In the genomic region with DNA sequence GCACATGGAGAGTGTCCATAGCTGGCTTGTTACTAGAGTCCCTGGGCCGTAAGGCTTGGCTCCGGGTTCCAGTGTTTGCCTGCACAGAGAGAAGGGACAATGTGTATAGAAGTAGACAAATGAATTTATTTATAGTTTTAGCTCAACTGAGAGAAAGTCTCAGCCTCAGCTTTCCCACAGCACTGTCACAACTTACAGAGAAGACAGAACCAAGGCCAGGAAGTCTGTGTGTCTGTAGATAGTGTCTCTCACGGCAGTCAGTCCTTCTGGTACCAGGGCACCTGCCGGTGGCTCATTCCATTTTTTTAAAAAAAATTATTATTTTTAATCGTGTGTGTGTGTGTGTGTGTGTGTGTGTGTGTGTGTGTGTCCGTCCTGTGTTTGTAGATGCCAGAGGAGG, we compare ENCODE assay signal across 11 mouse cellular contexts. TPM values are rescaled to one million over a fixed set of nuclear protein-coding genes. Genes with fewer than 3 reads are reported as not detected.
DNase-seq lines count a peak whose midpoint lies in the region; ATAC-seq and TF ChIP-seq lines count a peak whose summit lies in the region.
"Had no signal": no experiment of that assay in that cellular context is flagged by ENCODE, and none has a peak within 500 bp of the region (broad histone marks: within the 10 kb centered on the region; RNA-seq: fewer than 3 reads in every experiment).

No protein-coding gene starts in this region.

- ATAC-seq in hindbrain, postnatal 0 days, result no peak
- ATAC-seq in hindbrain, embryonic 13.5 days (ENCODE audit: low FRiP score), result no peak
- ATAC-seq in liver, embryonic 11.5 days (replicated peaks; ENCODE audit: low FRiP score), result no peak

- H3K9me3 ChIP-seq in hindbrain, postnatal 0 days (ENCODE audit: low read length), result no peaks in the 10 kb centered on the region
- no peaks in the 10 kb centered on the region for H3K9me3 ChIP-seq in hindbrain, embryonic 13.5 days
- H3K9me3 ChIP-seq in liver, embryonic 11.5 days (ENCODE audit: control insufficient read depth, low read length), result no peaks in the 10 kb centered on the region
- H3K9me3 ChIP-seq: forebrain, embryonic 10.5 days; limb, embryonic 12.5 days had no signal

- H3K4me3 ChIP-seq in hindbrain, postnatal 0 days (ENCODE audit: low read length), result no peak overlapping the region
- H3K4me3 ChIP-seq in hindbrain, embryonic 13.5 days, result no peak overlapping the region
- peak overlapping the region; percentile 91 for H3K4me3 ChIP-seq in testis, adult 2 months (ENCODE audit: control insufficient read depth, low read depth, low read length)
- H3K4me3 ChIP-seq in liver, embryonic 11.5 days (ENCODE audit: low read depth, low read length), result peak overlapping the region; percentile 58
- H3K4me3 ChIP-seq in small intestine, adult 2 months (ENCODE audit: low read depth, low read length), result no peak overlapping the region

- no peak for TF ChIP-seq POLR2A in testis, adult 2 months (IDR thresholded peaks at IDR 0.05; ENCODE audit: control insufficient read depth, low read depth, low read length)
- no peak for TF ChIP-seq POLR2A in small intestine, adult 2 months (IDR thresholded peaks at IDR 0.05; ENCODE audit: low read depth, low read length)

- H3K27me3 ChIP-seq in hindbrain, postnatal 0 days (ENCODE audit: insufficient read depth, low read length), result no peaks in the 10 kb centered on the region
- H3K27me3 ChIP-seq in hindbrain, embryonic 13.5 days, result 0 out of 2 replicates have a peak, but pooled peaks cover 4% of the 10 kb centered on the region
- H3K27me3 ChIP-seq in testis, adult 2 months (ENCODE audit: control insufficient read depth, insufficient read depth, low read length), result no peaks in the 10 kb centered on the region
- H3K27me3 ChIP-seq in liver, embryonic 11.5 days (replicated peaks; ENCODE audit: control insufficient read depth, insufficient read depth, low read length), result no peaks in the 10 kb centered on the region
- H3K27me3 ChIP-seq in small intestine, adult 2 months (ENCODE audit: control insufficient read depth, insufficient read depth, low read length), result no peaks in the 10 kb centered on the region

- no peak overlapping the region for H3K9ac ChIP-seq in hindbrain, postnatal 0 days (replicated peaks; ENCODE audit: low read length)
- no peak overlapping the region for H3K9ac ChIP-seq in hindbrain, embryonic 13.5 days
- H3K9ac ChIP-seq in liver, embryonic 11.5 days (ENCODE audit: low read depth, low read length), result peak overlapping the region; percentile 71; the same call in 1 of the 2 replicates

- H3K4me2 ChIP-seq in hindbrain, postnatal 0 days (ENCODE audit: low read depth, low read length), result peak overlapping the region; percentile 89; the same call in 1 of the 2 replicates
- no peak overlapping the region for H3K4me2 ChIP-seq in hindbrain, embryonic 13.5 days
- peak overlapping the region; percentile 80 for H3K4me2 ChIP-seq in liver, embryonic 11.5 days

- no peaks in the 10 kb centered on the region for H3K36me3 ChIP-seq in hindbrain, postnatal 0 days (ENCODE audit: insufficient read depth, low read length)
- H3K36me3 ChIP-seq in hindbrain, embryonic 13.5 days, result no peaks in the 10 kb centered on the region
- no peaks in the 10 kb centered on the region for H3K36me3 ChIP-seq in testis, adult 2 months (ENCODE audit: control insufficient read depth, insufficient read depth, low read length)
- no peaks in the 10 kb centered on the region for H3K36me3 ChIP-seq in liver, embryonic 11.5 days (ENCODE audit: control insufficient read depth, insufficient read depth, low read length)
- peaks cover 15% of the 10 kb centered on the region for H3K36me3 ChIP-seq in small intestine, adult 2 months (ENCODE audit: control insufficient read depth, insufficient read depth, low read length)
- H3K36me3 ChIP-seq: forebrain, embryonic 10.5 days; limb, embryonic 12.5 days had no signal

- no peak overlapping the region for H3K27ac ChIP-seq in hindbrain, postnatal 0 days
- no peak overlapping the region for H3K27ac ChIP-seq in hindbrain, embryonic 13.5 days
- no peak overlapping the region for H3K27ac ChIP-seq in testis, adult 2 months (ENCODE audit: control insufficient read depth, insufficient read depth, low read depth, low read length)
- peak overlapping the region; percentile 57; the same call in 1 of the 2 replicates for H3K27ac ChIP-seq in liver, embryonic 11.5 days (ENCODE audit: low read depth, low read length)
- H3K27ac ChIP-seq in small intestine, adult 2 months (ENCODE audit: insufficient read depth, low read depth, low read length), result peak overlapping the region; percentile 94
- H3K27ac ChIP-seq: limb, embryonic 12.5 days had no signal

- no peak for DNase-seq in hindbrain, postnatal 0 days (ENCODE audit: low spot score)
- no peak for DNase-seq in testis, postnatal 10 days (ENCODE audit: low spot score)
- DNase-seq in liver, embryonic 11.5 days (ENCODE audit: low spot score), result no peak
- DNase-seq in left cerebral cortex, adult 9 months (ENCODE audit: low spot score in 2 of 2), result no peak
- DNase-seq: gastrocnemius, postnatal 14 days had no signal

- no peak for TF ChIP-seq CTCF in hindbrain, postnatal 0 days (IDR thresholded peaks at IDR 0.05; ENCODE audit: low read depth)
- no peak for TF ChIP-seq CTCF in testis, adult 2 months (IDR thresholded peaks at IDR 0.05; ENCODE audit: control insufficient read depth, insufficient read depth, insufficient replicate concordance, low read depth, low read length)
- TF ChIP-seq CTCF in small intestine, adult 2 months (IDR thresholded peaks at IDR 0.05; ENCODE audit: extremely low read depth, insufficient read length, insufficient replicate concordance, low read depth, low read length), result no peak

- H3K4me1 ChIP-seq in hindbrain, postnatal 0 days (ENCODE audit: insufficient read depth, low read length), result peaks cover 10% of the 10 kb centered on the region; the same call in 1 of the 2 replicates
- H3K4me1 ChIP-seq in hindbrain, embryonic 13.5 days (replicated peaks), result peaks cover 19% of the 10 kb centered on the region
- H3K4me1 ChIP-seq in testis, adult 2 months (ENCODE audit: control insufficient read depth, insufficient read depth, low read length), result peaks cover 8% of the 10 kb centered on the region
- peaks cover 15% of the 10 kb centered on the region for H3K4me1 ChIP-seq in liver, embryonic 11.5 days (replicated peaks; ENCODE audit: control insufficient read depth, insufficient read depth, low read length)
- peaks cover 11% of the 10 kb centered on the region; the same call in 1 of the 2 replicates for H3K4me1 ChIP-seq in small intestine, adult 2 months (ENCODE audit: control insufficient read depth, insufficient read depth, insufficient read length, low read length)

- WGBS in hindbrain, postnatal 0 days, result 81% methylated on average over 6 of the region's 6 CpGs
- WGBS in hindbrain, embryonic 13.5 days, result 84% methylated on average over 6 of the region's 6 CpGs
- 50% methylated on average over 6 of the region's 6 CpGs for WGBS in liver, embryonic 11.5 days
- 72% methylated on average over 6 of the region's 6 CpGs for WGBS in small intestine, adult 2 months

RNA-seq across cellular contexts. Expression of gene Tapbpl, which starts 0.9 kb away (rescaled TPM):
- 4.5 and 7.0 TPM in 2 replicates for total RNA-seq in hindbrain, postnatal 0 days (2014; rRNA removed)
- polyA plus RNA-seq in hindbrain, postnatal 0 days (2015; fragmentation: Nextera tagmentation; extraction: Ambion mirVana), result 7.0 and 7.8 TPM in 2 replicates
- polyA plus RNA-seq in hindbrain, embryonic 13.5 days (2015; fragmentation: Nextera tagmentation; extraction: Ambion mirVana), result 4.3 and 5.0 TPM in 2 replicates
- polyA plus RNA-seq in testis, adult 2 months (2012; rRNA removed), result 8.0 and 9.3 TPM in 2 replicates
- polyA plus RNA-seq in liver, embryonic 11.5 days (2014; fragmentation: Nextera tagmentation; extraction: Ambion mirVana), result 4.0 TPM in 2 replicates
- polyA plus RNA-seq in small intestine, adult 2 months (2012; rRNA removed), result 25.3 and 45.1 TPM in 2 replicates

RNA-seq across cellular contexts. Expression of gene Cd27, which starts 4.3 kb away (rescaled TPM):
- total RNA-seq in hindbrain, postnatal 0 days (2014; rRNA removed), result 0.79 TPM in 1 of 2 replicates, not detected in the other
- polyA plus RNA-seq in hindbrain, postnatal 0 days (2015; fragmentation: Nextera tagmentation; extraction: Ambion mirVana), result 0.29 and 0.71 TPM in 2 replicates
- 1.5 and 2.2 TPM in 2 replicates for polyA plus RNA-seq in hindbrain, embryonic 13.5 days (2015; fragmentation: Nextera tagmentation; extraction: Ambion mirVana)
- polyA plus RNA-seq in testis, adult 2 months (2012; rRNA removed), result 0.23 and 0.70 TPM in 2 replicates
- polyA plus RNA-seq in liver, embryonic 11.5 days (2014; fragmentation: Nextera tagmentation; extraction: Ambion mirVana), result 2.7 and 3.2 TPM in 2 replicates
- polyA plus RNA-seq in small intestine, adult 2 months (2012; rRNA removed), result 3.5 and 7.9 TPM in 2 replicates
- polyA plus RNA-seq: cortical plate, adult 2 months had no signal

RNA-seq across cellular contexts. Expression of gene Vamp1, which starts 17.2 kb away (rescaled TPM):
- total RNA-seq in hindbrain, postnatal 0 days (2014; rRNA removed), result 74.6 and 85.3 TPM in 2 replicates
- polyA plus RNA-seq in hindbrain, postnatal 0 days (2015; fragmentation: Nextera tagmentation; extraction: Ambion mirVana), result 73.0 and 74.6 TPM in 2 replicates
- polyA plus RNA-seq in hindbrain, embryonic 13.5 days (2015; fragmentation: Nextera tagmentation; extraction: Ambion mirVana), result 11.3 and 12.9 TPM in 2 replicates
- polyA plus RNA-seq in testis, adult 2 months (2012; rRNA removed), result 10.3 and 11.3 TPM in 2 replicates
- 1.7 and 2.3 TPM in 2 replicates for polyA plus RNA-seq in liver, embryonic 11.5 days (2014; fragmentation: Nextera tagmentation; extraction: Ambion mirVana)
- polyA plus RNA-seq in small intestine, adult 2 months (2012; rRNA removed), result 5.0 and 7.7 TPM in 2 replicates

RNA-seq across cellular contexts. Expression of gene Mrpl51, which starts 40.9 kb away (rescaled TPM):
- 20.6 and 40.3 TPM in 2 replicates for total RNA-seq in hindbrain, postnatal 0 days (2014; rRNA removed)
- polyA plus RNA-seq in hindbrain, postnatal 0 days (2015; fragmentation: Nextera tagmentation; extraction: Ambion mirVana), result 159 and 163 TPM in 2 replicates
- 158 and 164 TPM in 2 replicates for polyA plus RNA-seq in hindbrain, embryonic 13.5 days (2015; fragmentation: Nextera tagmentation; extraction: Ambion mirVana)
- polyA plus RNA-seq in testis, adult 2 months (2012; rRNA removed), result 171 and 194 TPM in 2 replicates
- polyA plus RNA-seq in liver, embryonic 11.5 days (2014; fragmentation: Nextera tagmentation; extraction: Ambion mirVana), result 287 and 311 TPM in 2 replicates
- 41.6 and 62.7 TPM in 2 replicates for polyA plus RNA-seq in small intestine, adult 2 months (2012; rRNA removed)

RNA-seq across cellular contexts. Expression of gene Ncapd2, which starts 41.0 kb away (rescaled TPM):
- 47.1 and 56.3 TPM in 2 replicates for total RNA-seq in hindbrain, postnatal 0 days (2014; rRNA removed)
- 30.3 and 34.1 TPM in 2 replicates for polyA plus RNA-seq in hindbrain, postnatal 0 days (2015; fragmentation: Nextera tagmentation; extraction: Ambion mirVana)
- polyA plus RNA-seq in hindbrain, embryonic 13.5 days (2015; fragmentation: Nextera tagmentation; extraction: Ambion mirVana), result 56.7 and 62.9 TPM in 2 replicates
- 100 and 109 TPM in 2 replicates for polyA plus RNA-seq in testis, adult 2 months (2012; rRNA removed)
- polyA plus RNA-seq in liver, embryonic 11.5 days (2014; fragmentation: Nextera tagmentation; extraction: Ambion mirVana), result 150 and 158 TPM in 2 replicates
- 24.3 and 53.4 TPM in 2 replicates for polyA plus RNA-seq in small intestine, adult 2 months (2012; rRNA removed)

Comparison
In these comparisons a context has a peak if more than half of its experiments do, and no peak if none do; other contexts are left out.
1. H3K27ac ChIP-seq: peak in liver, embryonic 11.5 days (single experiment) and small intestine, adult 2 months (single experiment); none in hindbrain, postnatal 0 days (single experiment), hindbrain, embryonic 13.5 days (single experiment) and testis, adult 2 months (single experiment).
2. H3K4me3 ChIP-seq: peak in testis, adult 2 months (single experiment) and liver, embryonic 11.5 days (single experiment); none in hindbrain, postnatal 0 days (single experiment), hindbrain, embryonic 13.5 days (single experiment) and small intestine, adult 2 months (single experiment).